11 mouse cellular contexts compared by ENCODE assay signal in the genomic region with DNA sequence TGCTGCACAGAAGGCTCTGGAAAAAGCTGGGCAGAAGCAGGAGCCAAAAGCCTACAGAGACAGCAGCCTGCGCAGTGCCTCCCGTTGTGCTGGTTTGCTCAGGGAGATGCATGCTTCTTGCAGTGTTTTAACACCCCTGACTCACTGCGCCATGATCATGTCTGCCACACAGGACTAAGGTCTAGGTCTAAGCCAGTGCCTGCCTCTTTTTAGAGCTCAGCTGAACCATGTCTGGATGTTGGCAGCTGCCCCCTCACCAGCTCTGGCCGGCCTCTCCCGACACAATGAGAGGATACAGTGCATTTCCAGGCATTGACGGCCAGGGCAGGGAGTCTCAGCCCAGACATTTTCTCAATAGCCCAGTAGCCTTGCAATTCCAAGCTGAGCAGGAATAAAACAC. TPM values are rescaled to one million over a fixed set of nuclear protein-coding genes. Genes with fewer than 3 reads are reported as not detected.
DNase-seq lines count a peak whose midpoint lies in the region; ATAC-seq and TF ChIP-seq lines count a peak whose summit lies in the region.
"Had no signal": no experiment of that assay in that cellular context is flagged by ENCODE, and none has a peak within 500 bp of the region (broad histone marks: within the 10 kb centered on the region; RNA-seq: fewer than 3 reads in every experiment).

No protein-coding gene starts in this region.

- H3K4me1 ChIP-seq in hindbrain, embryonic 10.5 days (replicated peaks): peaks cover 32% of the 10 kb centered on the region
- H3K4me1 ChIP-seq in hindbrain, embryonic 12.5 days: peaks cover 10% of the 10 kb centered on the region; the same call in 1 of the 2 replicates
- peaks cover 3% of the 10 kb centered on the region for H3K4me1 ChIP-seq in hindbrain, embryonic 16.5 days (ENCODE audit: control insufficient read depth, insufficient read depth, low read depth, low read length)
- H3K4me1 ChIP-seq in stomach, postnatal 0 days (replicated peaks; ENCODE audit: control insufficient read depth, insufficient read depth): 0 out of 2 replicates have a peak, but pooled peaks cover 2% of the 10 kb centered on the region

- H3K9me3 ChIP-seq in hindbrain, embryonic 10.5 days: no peaks in the 10 kb centered on the region
- no peaks in the 10 kb centered on the region for H3K9me3 ChIP-seq in hindbrain, embryonic 12.5 days (replicated peaks)
- H3K9me3 ChIP-seq in hindbrain, embryonic 16.5 days (ENCODE audit: control insufficient read depth, low read length): no peaks in the 10 kb centered on the region
- no peaks in the 10 kb centered on the region for H3K9me3 ChIP-seq in stomach, postnatal 0 days (ENCODE audit: control insufficient read depth, low read length)

- WGBS in hindbrain, embryonic 10.5 days: 68% methylated on average over 6 of the region's 6 CpGs
- 57% methylated on average over 6 of the region's 6 CpGs for WGBS in hindbrain, embryonic 12.5 days
- WGBS in hindbrain, embryonic 16.5 days: 53% methylated on average over 6 of the region's 6 CpGs
- 60% methylated on average over 6 of the region's 6 CpGs for WGBS in stomach, postnatal 0 days

- H3K36me3 ChIP-seq in hindbrain, embryonic 10.5 days: no peaks in the 10 kb centered on the region
- no peaks in the 10 kb centered on the region for H3K36me3 ChIP-seq in hindbrain, embryonic 12.5 days
- H3K36me3 ChIP-seq in hindbrain, embryonic 16.5 days (ENCODE audit: control insufficient read depth, insufficient read depth, low read length): no peaks in the 10 kb centered on the region
- no peaks in the 10 kb centered on the region for H3K36me3 ChIP-seq in stomach, postnatal 0 days (ENCODE audit: control insufficient read depth, insufficient read depth, low read length)
- H3K36me3 ChIP-seq: G1E had no signal

- ATAC-seq in hindbrain, embryonic 12.5 days (ENCODE audit: low FRiP score): no peak
- ATAC-seq in hindbrain, embryonic 16.5 days: peak; percentile 35; the same call in 1 of the 2 replicates
- no peak for ATAC-seq in stomach, postnatal 0 days (ENCODE audit: low FRiP score, low TSS enrichment)

- H3K27me3 ChIP-seq in hindbrain, embryonic 10.5 days (ENCODE audit: insufficient read depth, poor library complexity, severe bottlenecking): no peaks in the 10 kb centered on the region
- H3K27me3 ChIP-seq in hindbrain, embryonic 12.5 days: no peaks in the 10 kb centered on the region
- no peaks in the 10 kb centered on the region for H3K27me3 ChIP-seq in hindbrain, embryonic 16.5 days (replicated peaks; ENCODE audit: control insufficient read depth, insufficient read depth, low read length)
- H3K27me3 ChIP-seq in stomach, postnatal 0 days (ENCODE audit: control insufficient read depth, insufficient read depth, low read length): no peaks in the 10 kb centered on the region

- H3K9ac ChIP-seq in hindbrain, embryonic 12.5 days: no peak overlapping the region
- H3K9ac ChIP-seq in hindbrain, embryonic 16.5 days (ENCODE audit: low read depth, low read length): no peak overlapping the region
- H3K9ac ChIP-seq in stomach, postnatal 0 days (ENCODE audit: low read length): no peak overlapping the region

- H3K4me2 ChIP-seq in hindbrain, embryonic 12.5 days (replicated peaks): no peak overlapping the region
- H3K4me2 ChIP-seq in hindbrain, embryonic 16.5 days (ENCODE audit: low read length): no peak overlapping the region
- H3K4me2 ChIP-seq in stomach, postnatal 0 days (replicated peaks; ENCODE audit: low read depth): no peak overlapping the region

- no peak for TF ChIP-seq EP300 in stomach, postnatal 0 days (optimal IDR thresholded peaks at IDR 0.05)

- no peak for DNase-seq in hindbrain, embryonic 10.5 days (ENCODE audit: low spot score)
- DNase-seq in urinary bladder, adult 2 months (ENCODE audit: low spot score): peak; percentile 15
- DNase-seq in urinary bladder, postnatal 10 days (ENCODE audit: low spot score): no peak
- no peak for DNase-seq in stomach, postnatal 0 days (ENCODE audit: low spot score)
- no peak for DNase-seq in embryo, embryonic 10 days (ENCODE audit: low spot score)
- no peak for DNase-seq in spleen, adult 12 weeks (ENCODE audit: low spot score)
- DNase-seq: thymus, postnatal 36 days had no signal

- no peak for TF ChIP-seq CTCF in stomach, postnatal 0 days (IDR thresholded peaks at IDR 0.05; ENCODE audit: low read depth)

- H3K27ac ChIP-seq in hindbrain, embryonic 10.5 days: peak overlapping the region; percentile 35; the same call in 1 of the 2 replicates
- H3K27ac ChIP-seq in hindbrain, embryonic 12.5 days: no peak overlapping the region
- peak overlapping the region; percentile 14; the same call in 1 of the 2 replicates for H3K27ac ChIP-seq in hindbrain, embryonic 16.5 days (ENCODE audit: low read depth, low read length)
- peak overlapping the region; percentile 49 for H3K27ac ChIP-seq in stomach, postnatal 0 days (replicated peaks)

- no peak overlapping the region for H3K4me3 ChIP-seq in hindbrain, embryonic 10.5 days
- H3K4me3 ChIP-seq in hindbrain, embryonic 12.5 days: no peak overlapping the region
- no peak overlapping the region for H3K4me3 ChIP-seq in hindbrain, embryonic 16.5 days (ENCODE audit: low read length)
- H3K4me3 ChIP-seq in stomach, postnatal 0 days (ENCODE audit: low read depth, low read length): no peak overlapping the region
- H3K4me3 ChIP-seq: megakaryocyte, embryonic 14.5 days had no signal

RNA-seq across cellular contexts. Expression of gene Afdn, which starts 23.0 kb away (rescaled TPM):
- polyA plus RNA-seq in hindbrain, embryonic 10.5 days (2016; fragmentation: Nextera tagmentation; extraction: Ambion mirVana): 71.0 and 72.2 TPM in 2 replicates
- polyA plus RNA-seq in hindbrain, embryonic 12.5 days (2016; fragmentation: Nextera tagmentation; extraction: Ambion mirVana): 153 and 156 TPM in 2 replicates
- polyA plus RNA-seq in urinary bladder, adult 2 months (2012; rRNA removed): 42.2 and 55.3 TPM in 2 replicates
- 78.5 and 92.3 TPM in 2 replicates for polyA plus RNA-seq in hindbrain, embryonic 16.5 days (2015; fragmentation: Nextera tagmentation; extraction: Ambion mirVana)
- polyA plus RNA-seq in stomach, postnatal 0 days (2015; fragmentation: Nextera tagmentation; extraction: Ambion mirVana): 116 and 118 TPM in 2 replicates

RNA-seq across cellular contexts. Expression of gene Tcte2, which starts 24.3 kb away (rescaled TPM):
- polyA plus RNA-seq in hindbrain, embryonic 10.5 days (2016; fragmentation: Nextera tagmentation; extraction: Ambion mirVana): 4.4 and 7.5 TPM in 2 replicates
- 13.9 and 17.2 TPM in 2 replicates for polyA plus RNA-seq in hindbrain, embryonic 12.5 days (2016; fragmentation: Nextera tagmentation; extraction: Ambion mirVana)
- polyA plus RNA-seq in urinary bladder, adult 2 months (2012; rRNA removed): 2.9 and 4.4 TPM in 2 replicates
- 14.9 and 16.8 TPM in 2 replicates for polyA plus RNA-seq in hindbrain, embryonic 16.5 days (2015; fragmentation: Nextera tagmentation; extraction: Ambion mirVana)
- polyA plus RNA-seq in stomach, postnatal 0 days (2015; fragmentation: Nextera tagmentation; extraction: Ambion mirVana): 3.3 and 3.6 TPM in 2 replicates
- polyA plus RNA-seq: G1E had no signal
